Mouse (Mus musculus) CH12F3 (cell line): ENCODE data around the gene Unc119.

Source experiments
- in situ Hi-C: fragments of 300-500 bp; cut with MboI; formaldehyde crosslinking; loops from 2 replicates; pipeline ENCODE4 v1.14.3; 2020; ENCODE audit warnings: low sequenced_read_pairs

Unc119 gene

DNA sequence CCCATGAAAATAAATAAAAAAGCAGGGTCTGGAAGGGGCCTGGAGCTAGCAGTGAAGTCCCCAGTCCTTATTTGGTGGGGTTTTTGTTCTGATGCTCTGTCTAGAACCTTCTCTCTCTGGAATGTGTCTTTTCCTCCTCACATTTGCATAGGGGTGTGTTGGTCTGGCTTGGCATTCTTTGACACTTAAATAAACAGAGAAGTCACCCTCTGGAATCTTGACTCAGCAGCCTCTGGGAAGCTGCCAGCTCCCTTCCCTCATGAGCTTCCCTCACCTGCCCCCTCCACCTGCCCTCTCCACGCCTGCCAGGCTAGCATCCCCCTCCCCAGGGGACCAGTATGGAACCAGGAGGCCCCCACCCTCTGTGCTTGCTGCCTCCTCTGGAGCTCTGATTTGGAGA is 27.1 kb downstream of the Unc119 start:
- in situ Hi-C loops, result no loop called here

DNA sequence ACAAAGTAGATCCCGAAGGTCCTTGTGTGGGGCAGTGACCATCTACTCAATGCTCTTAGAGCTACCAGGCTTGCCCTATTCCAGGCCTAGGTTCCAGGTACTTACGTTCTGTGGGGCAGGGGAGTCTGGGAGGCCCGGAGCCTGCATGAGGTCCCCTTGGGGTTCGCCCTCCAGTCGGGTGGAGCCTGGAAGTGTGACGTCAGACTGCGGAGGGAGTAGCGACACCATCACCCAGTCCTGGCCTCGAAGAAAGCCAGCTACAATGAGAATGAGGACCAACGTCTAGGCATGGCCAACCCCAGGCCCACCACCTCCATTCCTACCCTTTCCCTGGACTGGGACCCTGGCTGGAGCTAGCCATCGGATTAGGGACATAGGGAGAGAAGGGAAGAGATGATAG is 28.4 kb downstream of the Unc119 start:
- in situ Hi-C loops, result no loop called here

DNA sequence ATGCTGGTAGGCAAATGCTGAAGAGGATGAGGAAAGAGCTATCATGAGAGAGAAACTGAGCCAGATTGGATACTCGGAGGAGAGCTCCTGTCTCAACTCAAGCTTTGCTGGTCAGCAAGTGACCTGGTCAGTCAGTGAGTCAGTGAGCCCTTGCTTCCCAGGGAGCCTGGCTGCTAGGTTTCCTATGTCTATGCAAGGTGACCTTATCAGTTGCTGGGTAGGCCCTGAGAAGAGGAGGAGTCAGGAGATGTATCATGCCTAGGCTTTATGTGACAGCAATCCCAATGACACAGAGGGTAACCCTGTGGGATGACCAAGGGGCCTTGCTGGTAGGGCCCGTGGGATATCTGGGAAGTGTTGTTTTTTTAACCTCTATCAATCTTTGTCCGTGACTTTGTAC is 28.9 kb downstream of the Unc119 start:
- in situ Hi-C loops, result no loop called here

DNA sequence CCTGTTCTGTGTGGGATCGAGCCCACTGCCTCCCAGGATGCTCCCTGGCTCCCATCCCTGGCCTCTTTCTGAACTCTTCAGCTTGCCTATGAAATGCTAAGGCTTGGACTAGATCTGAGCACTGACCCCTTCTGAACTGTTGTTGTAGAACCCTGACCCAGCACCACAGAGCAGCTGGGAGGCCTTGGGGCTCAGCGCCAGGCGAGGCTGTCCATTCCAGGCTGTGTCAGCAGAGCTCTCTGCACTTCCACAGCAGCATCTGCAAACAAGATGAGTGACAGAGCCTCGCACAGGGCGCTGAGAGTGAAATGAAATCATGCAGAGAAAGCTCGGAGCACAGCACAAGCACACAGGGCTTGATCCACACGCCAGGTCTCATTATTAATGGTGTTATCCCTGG is 29.3 kb downstream of the Unc119 start:
- in situ Hi-C loops, result no loop called here

DNA sequence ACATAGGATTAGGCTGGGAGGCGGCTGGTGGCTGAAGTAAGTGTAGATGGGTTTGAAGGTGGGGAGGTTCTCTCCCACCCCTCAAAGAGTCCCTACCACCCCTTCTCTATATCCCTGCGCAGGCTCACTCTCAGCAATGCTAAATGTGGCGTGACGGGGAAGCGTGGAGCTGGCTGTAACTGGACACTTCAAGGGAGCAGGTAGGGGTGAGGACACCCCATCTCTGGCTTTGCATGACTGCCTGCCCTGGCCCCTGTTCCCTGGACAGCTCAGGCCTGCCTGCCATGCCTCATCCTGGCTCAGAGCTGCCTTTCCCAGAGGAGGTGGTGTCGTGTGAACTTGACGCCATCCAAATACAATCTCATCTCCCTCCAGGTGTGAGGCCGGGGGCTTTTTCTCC is 30.9 kb downstream of the Unc119 start:
- in situ Hi-C loops, result no loop called here

DNA sequence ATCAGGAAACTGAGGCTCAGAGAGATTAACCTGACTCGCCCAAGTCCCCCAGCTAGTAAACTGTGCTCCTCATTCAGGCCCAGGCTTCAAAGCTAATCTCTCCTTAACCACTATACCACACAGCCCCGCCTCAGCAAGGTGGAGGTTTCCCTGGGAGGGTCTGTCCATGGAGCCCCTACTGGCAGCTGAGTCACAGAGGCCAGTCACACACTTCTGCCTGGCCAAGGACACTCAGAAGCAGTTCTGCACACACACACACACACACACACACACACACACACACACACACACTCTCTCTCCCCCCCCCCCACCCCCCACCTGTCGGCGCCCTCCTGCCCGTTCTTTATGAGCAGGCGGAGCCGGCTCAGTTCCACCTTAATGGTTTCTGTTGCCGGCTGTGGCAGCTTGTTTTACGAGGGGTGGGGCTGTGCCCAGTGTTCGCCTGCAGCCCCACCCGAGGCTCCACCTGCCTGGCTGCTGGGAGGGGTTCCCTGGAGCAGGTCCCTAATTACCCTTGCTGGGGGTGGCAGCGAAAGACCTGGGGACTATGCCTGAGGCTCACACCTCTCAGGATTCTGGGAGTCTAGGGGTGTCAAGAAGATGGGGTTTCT is 34.4 kb downstream of the Unc119 start:
- in situ Hi-C loops, result no loop called here

DNA sequence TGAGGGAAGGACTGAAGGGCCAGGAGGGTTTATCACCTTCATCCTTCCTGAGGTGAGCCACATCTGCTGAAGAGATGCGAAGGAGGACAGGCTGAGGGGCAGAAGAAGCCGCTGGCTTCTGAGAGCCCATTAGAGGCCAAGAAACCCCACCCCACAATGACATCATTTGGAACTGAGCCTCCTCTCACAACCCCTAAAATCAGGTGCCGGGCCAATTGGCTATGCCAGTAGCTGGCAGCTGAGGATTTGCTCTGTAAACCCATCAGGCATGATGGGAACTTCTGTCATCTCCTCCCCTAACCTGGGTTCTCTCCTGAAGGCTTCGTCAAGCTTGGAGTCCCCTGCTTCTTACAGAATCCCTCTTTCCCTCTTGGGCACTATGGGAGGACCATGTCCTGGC is 37.1 kb downstream of the Unc119 start:
- in situ Hi-C loops, result no loop called here

DNA sequence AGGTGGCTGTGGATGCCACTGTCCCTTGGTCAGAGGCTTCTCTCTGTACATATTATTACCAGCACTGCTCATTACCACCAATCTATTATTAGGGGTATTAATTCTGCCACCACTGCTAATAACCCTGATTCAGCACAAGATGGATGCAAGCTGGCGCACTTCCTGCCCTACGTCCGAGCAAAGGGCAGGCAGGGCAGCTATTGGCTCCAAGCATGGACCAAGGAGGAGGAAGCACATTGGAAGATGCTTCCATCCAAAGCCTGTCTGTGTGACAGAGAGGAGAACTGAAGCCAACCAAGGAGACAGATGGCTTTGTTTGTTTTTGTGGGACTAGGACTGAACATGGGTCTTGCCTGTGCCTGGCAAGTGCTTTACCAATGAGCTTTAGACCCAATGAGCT is 37.7 kb downstream of the Unc119 start:
- in situ Hi-C loops, result no loop called here

DNA sequence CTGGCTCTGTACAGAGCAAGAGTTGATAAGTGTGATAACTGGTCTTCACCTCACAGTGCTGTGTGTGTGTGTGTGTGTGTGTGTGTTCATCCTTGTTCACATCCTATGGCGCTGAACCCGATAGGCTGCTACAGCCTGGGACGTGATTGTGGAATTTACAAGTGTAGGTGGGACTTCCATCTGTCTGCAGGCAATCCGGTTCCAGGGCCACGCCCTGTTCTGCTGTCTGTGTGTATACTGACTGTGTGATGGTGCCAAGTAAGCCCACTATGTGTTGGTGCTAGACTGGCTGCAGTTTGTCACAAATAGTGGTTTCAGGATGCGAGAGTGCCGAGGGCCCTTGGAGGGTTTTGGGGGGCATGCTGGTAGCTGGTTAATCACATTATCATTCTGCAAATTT is 39.0 kb downstream of the Unc119 start:
- in situ Hi-C loops, result no loop called here

DNA sequence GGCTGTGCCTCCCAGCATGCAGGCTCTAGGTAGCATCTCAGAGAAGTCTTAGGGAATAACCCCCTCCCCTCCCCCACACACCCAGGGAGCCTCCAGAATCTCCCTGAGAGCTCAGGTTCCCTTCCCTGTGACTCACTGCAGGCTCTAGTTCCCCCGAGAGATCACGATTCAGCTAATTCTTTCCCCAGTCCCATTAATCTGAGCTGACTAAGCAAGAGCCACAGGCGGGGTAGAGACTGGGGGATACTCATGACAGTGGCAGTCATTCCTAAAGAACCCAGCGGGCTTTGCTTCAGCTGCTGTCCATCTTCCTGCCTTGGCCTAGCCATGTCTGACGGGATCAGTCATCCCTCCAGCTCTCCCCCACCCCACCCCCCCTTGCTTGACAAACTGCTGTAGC is 39.4 kb downstream of the Unc119 start:
- in situ Hi-C loops, result no loop called here

DNA sequence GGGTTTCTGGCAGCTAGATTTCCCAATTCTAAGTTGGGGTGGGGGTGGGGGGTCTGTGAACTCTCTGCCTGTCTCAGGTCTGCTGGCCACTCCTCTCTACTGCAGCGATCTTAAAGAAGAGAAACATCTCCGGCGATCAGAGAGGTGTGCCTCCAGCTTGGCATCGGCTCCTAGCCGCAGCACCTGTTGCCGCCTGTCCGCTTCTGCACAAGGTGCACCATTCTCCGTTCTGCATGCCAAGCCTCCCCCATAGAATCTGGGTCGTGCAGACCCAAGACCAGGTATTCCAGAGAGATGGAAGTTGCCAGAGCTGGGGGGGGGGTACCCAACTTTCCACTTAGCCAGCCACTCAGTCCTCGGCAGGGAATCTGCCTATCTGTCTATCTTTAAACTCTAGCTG is 42.5 kb downstream of the Unc119 start:
- in situ Hi-C loops, result no loop called here

DNA sequence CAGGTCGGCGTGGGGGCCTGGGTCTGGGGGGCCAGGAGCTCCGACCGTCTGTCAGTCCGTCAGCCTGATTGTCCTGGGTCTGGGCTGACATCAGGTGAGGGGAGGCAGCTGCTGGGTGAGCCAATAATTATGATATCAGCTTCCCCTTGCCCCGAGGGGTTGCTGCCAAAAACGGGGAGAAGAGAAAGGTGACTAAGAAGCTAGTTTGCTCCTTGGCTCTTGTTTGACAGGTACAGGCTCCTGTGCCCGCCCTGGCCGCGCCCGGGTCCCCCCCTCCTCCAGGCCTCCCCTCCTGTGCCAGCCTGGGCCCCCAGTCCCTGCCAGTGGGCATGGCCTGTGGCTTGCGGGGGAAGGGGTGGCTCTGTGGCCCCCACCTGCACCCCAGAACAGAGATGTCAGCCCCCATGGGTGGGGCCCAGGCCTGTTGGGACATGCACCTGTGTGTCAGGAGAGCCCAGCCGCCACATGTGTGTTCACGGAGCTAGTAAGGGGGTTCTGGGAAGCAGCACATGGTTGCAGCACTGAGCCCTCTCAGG is 43.3 kb downstream of the Unc119 start, which contains the start of gene Foxn1:
Foxn1 (minus strand) TSS at position 51 of the 536 bp plus-strand sequence.
- in situ Hi-C loops, result no loop called here

DNA sequence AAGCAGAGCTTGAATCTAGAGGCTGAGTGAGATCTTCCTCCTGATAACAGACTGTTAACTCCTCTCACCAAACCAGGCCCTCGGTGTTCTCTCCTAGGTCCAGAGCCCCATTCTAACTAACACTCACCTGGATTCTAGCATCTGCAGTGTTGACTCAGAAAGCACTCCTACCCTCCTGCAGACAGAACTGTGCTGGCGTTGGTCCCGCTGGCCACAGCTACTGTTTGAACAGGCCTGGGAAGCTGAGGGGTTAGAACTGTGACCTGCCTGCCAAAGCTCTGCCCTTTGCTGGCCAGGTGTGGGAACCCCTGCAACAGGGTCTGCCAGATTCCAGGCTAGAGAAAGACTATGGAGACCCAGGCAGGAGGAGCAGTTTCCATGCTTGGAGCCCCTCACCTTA is 49.4 kb downstream of the Unc119 start:
- in situ Hi-C loops, result no loop called here

DNA sequence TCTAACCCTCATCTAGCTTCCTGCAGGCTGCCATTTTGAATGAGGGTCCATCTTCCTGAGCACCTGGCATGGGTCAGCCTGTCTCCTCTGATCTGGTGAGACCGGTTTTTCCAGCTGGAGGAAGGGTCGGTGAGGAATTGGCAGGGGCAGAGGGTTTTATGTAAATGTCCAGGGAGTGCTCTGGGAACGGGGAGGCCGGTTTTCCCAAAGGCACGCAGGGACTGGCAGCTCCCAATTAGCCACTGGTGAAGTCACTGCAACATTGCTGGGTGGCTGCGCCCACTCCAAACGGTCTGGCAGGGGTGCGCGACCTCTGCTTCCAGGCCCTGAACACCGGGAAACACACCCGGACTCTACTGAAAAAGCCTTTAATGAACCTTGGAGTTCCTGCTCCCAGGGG is 53.7 kb downstream of the Unc119 start:
- in situ Hi-C loops, result no loop called here

DNA sequence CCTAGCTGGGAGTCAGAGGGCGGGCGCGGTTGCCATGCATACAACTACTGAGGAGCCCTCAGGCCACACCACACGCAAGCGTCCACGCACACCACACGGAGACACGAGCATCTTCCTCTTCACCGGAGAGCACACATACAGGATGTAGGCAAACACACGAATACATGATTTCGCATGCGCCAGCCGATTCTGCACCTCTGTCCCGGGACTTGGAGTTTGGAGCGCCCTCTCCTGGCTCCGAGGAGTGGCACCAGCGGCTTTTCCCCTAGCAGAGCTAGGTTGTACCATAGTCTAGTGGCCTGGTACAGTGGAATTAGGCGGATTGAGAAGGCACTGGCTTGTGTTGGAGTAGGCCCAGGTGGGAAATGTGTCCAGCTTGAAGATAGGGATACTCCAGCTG is 54.1 kb downstream of the Unc119 start:
- in situ Hi-C loops, result no loop called here

DNA sequence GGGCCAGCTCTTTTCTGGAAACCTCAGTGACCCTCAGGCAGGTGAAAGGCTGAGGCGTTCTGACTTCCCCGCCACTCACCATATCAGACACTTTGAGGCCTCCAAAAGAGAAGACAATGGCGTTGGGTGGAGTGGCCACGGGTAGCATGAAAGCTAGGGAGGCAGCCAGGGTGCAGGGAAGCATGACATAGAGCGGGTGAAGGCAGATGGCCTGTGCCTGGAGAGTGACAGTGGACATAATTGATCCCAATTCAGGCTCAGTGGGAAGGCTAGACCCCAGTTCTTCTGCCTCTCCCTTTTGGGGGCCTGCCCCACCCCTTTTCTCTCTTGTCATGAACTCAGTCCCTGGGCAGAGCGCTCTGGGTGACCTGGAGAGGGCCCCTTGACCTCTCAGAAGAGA is 54.9 kb downstream of the Unc119 start:
- in situ Hi-C loops, result no loop called here
